Mouse (Mus musculus): ENCODE data around the gene Trip11.

Trip11 gene

DNA sequence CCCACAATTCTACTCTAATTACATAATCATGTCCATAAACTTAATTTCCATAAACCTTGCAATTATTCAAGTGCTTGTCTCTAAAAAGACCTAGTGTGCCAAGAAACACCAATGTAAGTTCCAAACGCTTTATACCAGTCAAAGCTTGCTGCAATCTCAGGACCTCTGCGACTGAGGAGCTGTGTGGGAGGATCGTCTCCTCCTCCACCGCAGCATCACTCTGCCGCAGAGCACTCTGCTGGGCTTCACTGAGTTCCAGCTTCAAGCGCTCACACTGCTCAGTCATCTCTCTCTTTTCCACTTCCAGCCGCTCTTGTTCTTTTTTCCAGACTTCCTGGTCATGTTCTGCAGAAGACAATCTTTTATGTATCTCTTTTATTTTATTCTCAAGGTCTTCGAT is 19.8 kb downstream of the Trip11 start:
- no peak for DNase-seq

DNA sequence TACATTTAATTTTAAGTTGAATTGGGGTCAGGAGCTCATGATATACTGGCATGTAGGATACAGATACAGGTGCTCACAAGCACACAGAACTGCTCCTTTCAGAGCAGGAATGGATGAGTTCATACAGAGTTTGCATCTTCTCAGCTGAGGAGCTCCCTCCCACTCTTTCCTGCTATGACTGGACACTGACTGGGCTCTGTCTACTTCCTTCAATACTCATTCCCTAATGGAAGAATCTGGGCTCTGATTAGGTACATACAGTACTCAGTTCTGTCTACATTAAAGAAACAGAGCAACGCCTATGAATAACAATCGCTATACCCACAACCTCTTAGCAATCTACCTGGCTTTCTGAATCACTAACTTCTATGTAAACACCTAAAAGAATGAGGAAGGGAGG is 20.2 kb downstream of the Trip11 start:
- DNase-seq = no peak

DNA sequence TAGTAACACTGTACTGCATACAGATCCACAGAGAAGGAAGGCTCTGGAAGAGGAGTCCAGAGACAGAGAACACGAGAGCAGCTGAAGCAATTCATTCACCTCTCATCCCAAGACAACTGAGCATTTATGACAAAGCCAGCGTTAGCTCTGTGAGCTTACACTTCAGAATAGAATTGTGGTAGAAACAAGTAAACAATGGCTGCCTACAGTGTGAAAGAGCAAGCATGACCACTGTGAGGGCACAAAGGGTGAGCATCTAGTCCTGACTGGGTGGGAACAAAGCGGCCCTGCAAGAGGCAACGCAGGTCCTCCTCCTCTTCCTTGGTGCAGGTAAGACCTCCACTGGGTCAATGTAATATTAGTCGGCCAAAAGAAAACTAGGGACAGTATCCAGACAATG is 22.0 kb downstream of the Trip11 start:
- no peak for DNase-seq

DNA sequence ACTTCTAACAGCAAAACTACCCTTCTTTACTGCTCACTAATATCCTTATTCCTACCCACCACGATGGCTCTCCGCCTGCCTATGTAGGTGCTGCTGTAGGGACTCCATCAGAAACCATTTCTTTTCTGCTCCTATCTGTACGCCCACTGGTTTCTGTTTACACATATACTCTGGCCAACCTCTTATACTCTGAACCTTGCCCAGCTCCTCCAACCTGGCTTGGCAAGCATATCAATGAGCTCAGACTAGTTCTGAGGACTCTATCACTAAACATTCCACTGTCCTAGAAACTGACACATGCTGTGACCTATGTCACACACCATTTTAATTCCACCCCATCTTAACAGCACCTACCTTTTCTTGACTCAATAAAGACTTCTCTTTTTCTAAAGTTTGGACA is 23.7 kb downstream of the Trip11 start:
- DNase-seq = peak in 1 of 2 experiments; percentile 37

DNA sequence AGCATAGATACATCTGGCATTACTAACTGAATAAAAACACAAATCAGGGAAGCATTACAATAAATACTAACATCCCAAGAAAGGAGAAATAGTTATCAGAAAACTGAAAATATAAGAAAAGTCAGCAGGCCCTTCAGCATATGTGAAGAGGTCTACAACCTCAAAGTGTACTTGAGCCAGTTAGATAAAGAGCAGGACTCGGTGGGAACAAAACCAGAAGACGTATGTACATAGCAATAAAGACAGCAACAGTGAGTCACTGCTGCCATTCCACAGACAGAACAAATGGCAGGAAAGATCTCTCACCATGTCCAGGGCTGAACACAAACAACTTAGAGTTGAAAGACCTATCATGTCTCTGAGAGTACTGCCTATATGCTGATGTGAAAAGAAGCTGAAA is 24.8 kb downstream of the Trip11 start:
- no peak for DNase-seq

DNA sequence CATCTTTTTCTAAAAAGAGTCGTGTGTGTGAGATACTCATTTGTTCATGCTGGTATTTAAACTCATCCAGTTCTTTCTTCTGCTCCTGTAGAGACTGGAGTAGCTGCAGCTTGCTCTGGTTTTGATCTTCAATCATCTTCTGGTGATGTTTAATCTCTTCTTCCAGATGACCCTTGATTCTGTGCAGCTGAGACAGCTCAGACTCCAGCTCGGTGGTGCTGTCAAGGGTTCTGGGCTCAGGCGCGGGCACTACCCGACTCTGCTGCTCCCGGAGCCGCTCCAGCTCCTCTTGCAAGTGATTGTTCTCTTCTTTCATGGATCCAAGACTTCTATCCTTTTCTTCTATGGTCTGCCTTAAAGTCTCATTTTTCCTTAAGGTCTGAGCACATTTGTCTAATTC is 28.1 kb downstream of the Trip11 start:
- DNase-seq = no peak

DNA sequence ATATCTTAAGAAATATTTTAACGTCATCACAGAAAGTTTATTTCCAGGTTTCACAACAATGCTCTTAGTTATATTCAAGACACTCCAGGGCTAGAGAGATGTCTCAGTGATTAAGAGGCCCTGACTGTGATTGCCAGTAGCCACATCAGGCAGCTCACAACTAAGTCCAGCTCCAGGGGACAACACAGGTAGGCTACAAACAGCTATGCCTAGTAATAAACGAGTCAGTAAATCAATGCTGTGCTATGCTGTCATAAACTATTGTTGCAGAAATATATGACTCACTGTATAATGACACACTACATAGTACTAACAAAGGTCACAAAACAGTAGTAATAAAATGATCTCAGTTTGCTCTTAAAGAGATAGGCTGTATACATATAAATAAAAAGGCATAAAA is 36.7 kb downstream of the Trip11 start:
- DNase-seq = no peak

DNA sequence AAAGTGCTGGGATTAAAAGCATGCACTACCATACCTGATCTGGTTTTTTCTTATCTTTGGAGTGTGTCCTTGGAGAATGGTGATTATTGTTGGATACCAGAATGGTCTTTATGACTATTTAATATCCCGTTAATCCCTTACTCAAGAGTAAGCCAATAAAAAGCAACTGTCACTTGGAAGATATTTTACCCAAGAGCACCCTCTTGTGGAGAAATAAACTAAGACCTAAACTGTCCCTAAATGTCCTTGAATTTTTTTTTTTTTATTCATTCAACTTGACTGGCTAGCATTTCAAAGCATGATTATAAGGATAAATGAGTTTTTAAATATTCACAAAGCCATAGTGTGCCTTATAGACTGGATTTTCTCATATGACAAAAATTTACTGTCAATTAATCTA is 38.0 kb downstream of the Trip11 start:
- no peak for DNase-seq

DNA sequence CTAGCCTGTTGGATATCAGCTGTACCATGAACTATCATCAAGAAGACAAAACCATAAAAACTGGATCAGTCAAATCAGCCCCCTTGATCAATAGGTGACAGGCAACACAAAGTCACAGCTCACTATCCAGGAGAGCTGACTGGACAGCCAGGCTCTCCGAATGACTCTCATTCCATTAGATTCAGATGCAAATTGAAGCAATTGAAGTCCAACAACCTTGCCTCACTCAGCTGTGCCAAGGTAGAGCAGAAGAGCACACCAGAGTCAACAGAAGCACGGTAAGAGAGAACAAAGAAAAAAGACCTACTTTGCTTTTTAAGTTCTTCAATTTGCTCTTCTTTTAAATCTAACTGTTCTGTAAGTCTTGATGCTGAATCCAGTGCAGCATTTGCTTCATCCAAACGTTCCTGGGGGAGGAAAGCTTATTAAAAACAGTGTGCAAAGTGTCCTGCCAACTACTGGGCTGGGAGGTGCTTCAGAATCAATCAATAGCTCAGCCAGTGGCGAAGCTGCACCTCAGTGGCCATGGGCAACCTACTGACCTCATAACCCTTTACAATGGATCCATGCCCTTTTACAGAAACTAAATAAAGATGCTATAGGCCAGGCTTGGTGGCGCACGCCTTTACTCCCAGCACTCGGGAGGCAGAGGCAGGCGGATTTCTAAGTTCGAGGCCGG is 50.6 kb downstream of the Trip11 start:
- DNase-seq = no peak

DNA sequence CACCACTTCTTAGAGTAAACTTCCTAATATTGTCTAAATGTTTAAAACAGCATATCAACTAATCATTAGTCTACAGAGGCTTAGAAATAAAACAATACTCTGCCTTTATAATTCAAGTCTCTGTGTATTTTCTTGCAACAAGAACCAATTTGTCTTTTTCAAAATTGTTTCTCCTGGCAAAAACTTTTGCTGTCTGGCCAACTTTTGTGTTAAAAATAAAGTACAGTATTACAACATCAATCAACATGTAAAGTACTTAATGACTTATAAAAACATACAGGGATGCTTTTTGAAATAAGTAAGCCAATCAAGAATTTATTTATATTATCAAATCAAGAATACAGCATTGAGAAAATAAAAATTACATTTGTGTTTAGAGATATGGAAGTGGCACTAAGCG is 52.8 kb downstream of the Trip11 start:
- DNase-seq = no peak

DNA sequence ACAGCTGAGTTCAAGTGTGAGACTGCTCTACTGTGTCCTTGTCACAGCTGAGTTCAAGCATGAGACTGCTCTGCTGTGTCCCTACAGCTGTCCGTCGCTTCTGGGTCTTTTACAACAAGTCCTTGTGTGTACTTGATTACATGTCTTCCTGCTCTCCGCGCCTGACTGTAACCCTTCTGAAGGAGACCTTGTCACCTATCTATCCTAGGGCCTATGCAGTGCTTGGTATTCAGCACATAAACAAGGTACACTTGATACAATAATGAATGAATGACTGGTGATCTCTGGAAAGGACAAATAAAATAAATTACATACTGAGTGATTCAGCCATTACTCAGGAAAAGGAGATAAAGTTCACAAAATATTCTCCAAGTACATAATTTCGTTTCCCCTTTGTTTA is 55.1 kb downstream of the Trip11 start:
- DNase-seq = no peak

DNA sequence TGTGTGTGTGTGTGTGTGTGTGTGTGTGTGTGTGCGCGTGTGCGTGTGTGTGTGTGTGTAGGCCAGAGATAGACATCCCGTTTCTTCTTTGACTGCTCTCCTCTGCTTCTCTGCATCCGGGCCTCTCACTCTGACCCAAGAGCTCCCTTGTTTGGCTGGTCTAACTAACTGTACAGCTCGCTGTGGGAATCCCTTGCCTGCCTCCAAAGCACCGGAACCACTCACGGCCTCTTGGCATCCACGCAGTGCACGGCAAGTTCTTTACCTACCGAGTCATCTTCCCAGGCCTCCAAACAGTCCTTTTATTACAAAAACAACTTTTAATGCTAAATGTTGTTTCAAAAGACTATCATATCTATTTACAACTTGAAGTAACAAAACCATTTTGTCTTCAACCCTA is 58.7 kb downstream of the Trip11 start:
- DNase-seq = no peak

DNA sequence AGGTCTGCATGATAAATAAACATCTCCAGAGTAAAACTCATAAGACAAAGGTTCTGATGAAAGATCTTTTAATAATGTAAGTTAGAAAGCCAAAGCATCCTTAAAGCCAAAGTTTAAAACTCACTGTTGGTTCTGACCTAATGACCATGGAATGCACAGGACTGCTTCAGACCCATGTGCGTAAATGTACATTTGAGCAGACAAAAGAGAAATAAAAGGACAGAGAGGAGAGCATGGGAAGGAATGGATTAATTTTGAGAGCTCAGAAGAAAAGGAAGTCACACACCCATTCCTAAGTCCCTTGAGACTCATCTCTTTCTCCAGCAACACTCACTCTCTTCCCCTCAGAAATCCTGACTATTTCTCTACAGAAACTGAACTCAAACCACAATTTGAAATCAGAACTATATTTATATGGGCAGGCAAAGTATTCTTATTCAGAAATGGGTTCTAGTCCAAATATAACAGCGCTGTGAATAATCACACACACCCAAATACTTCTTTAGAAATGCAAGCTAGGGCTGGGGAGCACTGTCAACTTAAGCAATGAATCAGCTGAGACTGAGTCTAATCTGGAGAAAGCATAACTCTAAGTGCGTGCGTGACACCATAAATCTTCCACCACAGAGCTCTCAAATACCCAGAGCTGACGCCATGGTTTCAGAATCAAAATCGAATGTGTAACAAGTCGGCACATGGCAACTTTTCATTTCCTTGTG is 61.1 kb downstream of the Trip11 start:
- DNase-seq = no peak

DNA sequence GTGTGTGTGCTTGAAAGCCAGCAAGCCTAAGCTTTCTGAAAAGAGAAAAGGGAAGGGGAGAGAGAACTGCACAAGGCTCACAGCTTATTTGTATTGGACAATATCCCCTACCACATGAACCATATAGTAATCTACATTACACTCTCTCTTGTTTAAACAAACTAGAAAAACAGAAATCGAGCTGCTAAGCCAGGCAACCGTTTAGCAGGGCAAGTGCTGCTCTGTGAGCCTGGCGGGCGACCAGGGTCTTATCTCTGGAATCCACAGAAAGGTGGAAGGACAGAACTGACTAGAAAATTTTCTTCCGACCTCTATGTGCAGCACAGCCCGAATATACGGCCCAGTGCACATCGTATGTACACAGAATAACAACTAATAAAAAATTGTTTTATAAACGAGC is 61.8 kb downstream of the Trip11 start:
- DNase-seq = no peak

DNA sequence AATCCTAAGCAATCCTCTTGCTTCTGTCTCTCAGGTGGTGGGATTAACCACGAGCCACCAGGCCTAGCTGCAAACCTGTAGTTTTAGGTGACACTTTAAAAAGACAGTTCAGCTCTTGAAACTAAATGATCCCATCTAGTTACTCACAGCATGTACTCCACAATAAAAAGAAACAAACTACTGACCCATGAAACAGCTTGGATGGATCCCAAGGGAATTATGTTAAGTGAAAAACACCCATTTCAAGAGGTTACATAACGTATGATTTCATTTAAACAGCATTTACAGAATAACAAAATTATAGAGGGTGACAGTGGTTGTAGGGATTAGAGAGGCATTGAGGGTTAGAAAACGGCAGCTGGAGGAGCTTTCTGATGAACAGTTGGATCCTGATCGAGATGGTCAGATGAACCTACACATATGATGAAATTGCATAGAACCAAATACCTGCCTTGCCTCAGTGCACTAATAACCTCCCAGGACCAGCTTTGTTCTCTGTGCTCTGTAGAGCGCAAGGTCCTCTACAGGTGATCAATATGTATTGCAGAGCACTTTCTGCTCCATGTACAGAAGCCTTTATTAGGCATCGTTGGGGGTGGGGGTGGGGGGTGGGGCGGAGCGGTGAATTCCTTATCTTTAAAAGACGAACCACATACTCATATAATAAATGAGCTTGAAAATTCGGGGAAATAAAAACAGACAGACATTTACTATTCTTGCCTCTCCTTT is 76.4 kb downstream of the Trip11 start:
- no peak for DNase-seq

DNA sequence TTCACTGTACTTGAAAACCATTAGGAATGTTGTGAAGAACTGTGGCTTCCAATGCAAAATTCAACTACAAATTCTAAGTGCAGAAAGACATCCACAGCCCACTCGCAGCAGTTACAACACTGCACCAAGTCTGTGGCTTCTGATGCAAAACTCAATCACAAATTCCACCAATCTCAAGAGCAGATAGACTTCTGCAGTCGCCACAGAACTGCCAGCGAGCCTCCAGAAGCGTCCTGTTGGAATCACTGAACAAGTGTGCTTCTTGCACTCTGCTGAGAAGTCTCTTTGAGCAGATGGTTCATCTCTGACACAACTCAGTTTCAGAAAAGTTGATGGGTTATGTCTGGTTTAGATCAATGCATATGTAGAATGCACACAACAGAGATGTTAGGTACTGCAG is 78.4 kb downstream of the Trip11 start:
- no peak for DNase-seq

DNA sequence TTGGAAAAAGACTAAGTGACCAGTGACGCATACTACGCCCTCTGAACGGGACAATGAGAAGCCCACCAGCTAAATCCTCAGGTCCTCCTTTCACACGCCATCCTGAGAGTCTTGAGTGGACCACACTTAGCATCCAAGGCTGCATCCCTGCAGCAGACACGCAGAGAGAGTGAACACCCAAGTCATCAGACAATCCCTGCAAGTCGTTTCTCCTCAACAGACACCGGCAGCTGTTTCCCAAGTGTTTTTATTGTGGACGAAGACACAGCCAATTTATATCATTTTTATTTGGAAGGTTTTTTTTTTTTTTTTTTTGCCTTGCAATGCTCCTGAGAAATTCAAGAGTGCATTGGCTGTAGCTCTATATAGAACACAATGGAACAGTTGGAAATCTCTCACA is 79.3 kb downstream of the Trip11 start:
- DNase-seq = no peak

DNA sequence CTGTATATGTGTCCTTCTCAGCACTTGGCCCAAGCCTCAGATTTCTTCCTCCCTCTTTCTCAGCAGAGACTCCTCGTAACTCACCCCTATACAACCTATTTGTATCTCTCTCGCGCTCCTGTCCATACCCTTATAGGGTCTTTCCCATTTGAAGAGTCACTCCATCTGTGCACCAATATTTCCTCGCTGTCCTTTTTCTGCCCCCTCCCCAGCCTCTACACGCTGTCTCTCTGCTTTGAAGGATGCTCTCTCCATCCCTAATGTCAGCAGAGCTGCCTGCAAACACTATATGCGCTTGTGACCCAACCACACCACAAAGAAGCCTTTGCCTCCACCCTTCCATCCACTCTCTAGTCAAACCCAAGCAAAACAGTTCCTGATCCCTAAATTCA is 80.0 kb downstream of the Trip11 start:
- DNase-seq = no peak

DNA sequence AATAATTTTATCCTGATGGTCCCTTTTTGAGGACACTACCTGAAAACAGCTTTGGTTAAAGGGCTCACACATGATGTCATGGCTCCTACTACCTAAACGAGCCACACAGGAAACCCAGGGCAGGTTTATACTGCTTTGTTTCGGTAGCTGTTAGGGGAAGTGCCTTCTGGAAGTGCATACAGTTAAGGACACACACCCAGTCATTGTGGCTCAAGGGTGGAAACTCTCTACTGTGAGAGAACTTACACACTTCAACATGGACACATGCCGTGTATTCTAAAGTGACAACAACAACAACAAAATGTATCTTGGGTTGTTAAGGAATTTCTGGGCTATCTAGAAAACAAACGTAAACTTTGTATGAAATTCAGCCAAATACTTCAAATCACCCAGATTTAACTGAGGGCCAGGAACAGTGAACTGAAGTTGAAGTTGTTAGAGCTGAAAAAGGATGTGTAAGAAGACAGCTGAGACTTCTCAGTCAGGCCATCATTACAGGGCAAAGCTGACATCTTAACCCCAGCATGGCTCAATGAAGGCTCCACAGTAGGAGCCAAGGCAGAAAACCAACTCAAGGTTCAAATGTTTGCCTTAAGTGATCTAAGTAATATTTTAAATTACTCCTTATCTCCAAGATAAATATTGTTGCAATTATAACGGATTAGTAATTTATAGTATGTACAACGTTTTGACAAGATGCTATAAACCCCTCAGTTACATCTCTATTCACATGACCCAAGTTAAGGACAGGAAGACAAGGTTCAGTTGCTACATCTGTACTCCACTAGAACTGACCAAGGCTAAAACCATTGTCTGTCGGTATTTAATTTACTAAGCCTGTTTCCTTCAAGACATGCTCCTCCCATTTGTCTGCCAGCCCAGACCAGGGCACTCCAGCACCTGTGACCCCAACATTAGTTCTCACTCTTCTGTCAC is 80.6 kb downstream of the Trip11 start:
- DNase-seq = no peak

DNA sequence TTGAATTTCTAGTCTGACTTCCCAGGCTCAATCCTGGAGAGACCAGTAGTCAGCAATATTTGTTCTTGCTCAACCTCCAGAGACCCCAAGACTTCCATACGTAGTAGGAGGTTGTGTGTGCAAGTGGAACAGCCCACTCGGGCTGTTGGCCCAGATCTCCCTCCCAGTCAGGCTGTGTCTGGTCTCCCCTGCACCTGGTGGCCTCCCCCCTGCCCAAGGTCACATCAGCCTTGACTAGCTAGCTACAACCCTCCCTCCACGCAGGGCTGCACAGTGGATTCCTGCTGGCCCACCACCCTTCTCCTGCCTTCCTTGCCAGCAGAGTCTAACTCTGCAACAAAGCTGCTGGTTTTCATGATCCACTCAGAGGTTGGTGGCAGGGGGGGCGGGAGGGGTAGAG is 81.8 kb downstream of the Trip11 start:
- DNase-seq = no peak

DNA sequence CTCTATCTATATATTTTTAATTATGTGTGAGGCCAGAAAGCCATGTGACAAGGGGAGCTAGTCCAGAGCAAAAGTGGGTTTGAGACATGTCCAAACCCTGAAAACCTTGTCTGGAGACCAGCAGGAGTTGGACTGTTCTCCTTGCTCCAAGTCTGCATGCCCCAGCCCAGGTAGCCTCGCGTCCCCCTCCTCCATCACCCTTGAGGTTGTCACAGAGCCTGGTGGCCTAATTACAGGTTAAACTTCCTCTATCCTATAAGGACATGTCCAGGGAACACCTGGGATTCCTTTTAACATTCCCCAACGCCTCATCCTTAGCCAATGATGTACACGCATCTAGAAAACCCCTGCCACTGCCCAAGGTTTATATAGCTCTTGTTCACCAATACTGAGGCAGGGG is 89.9 kb downstream of the Trip11 start:
- DNase-seq = no peak

DNA sequence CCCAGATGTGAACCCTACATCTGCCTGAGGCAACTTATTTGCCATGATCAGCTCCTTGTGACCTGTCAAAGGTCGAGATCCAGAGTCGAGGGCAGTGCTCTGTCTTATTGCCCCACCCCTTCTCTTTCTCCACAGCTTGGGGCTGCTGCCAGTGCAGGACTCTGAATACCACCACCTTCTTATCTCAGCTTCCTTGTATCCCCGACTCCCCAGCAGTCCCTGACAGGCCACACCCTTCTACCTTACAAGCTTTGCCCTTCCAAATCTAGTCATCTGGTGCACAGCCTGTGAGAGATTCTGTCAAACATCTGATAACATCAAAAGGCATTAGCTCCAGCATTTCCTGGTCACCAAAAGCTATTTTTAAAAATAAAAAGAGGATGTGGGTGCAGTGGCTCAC is 91.5 kb downstream of the Trip11 start:
- DNase-seq = no peak

DNA sequence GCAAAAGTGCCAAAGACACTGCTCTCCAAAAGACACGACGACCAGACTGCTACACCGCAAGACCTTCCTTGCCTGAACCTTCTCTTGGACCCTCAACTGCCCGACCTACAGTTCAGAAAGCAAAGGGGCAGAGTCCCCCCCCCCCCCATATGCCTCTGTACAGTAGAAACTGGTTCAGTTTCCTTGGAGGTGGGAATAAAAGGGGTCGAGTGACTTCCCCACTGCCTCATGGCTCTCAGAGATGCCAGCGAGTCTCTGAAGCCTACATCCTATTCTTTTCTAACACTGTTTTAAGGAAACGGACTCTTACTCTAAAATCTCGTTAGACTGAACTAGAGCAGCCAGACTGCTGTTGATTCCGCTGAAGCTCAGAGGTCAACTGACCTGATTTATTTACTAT is 93.5 kb downstream of the Trip11 start:
- no peak for DNase-seq
